Mouse (Mus musculus) heart, embryonic 12.5 days (tissue): ENCODE measurements at regions not wholly inside any gene's neighbourhood (a gene's known extent, or its start where the extent isn't known, plus 50 kb on each side); places are given as distances from the start of the nearest gene placed in this dataset.
"Not testable (repeated sequence)": the region's sequence is repeated elsewhere in the genome, so short reads cannot be mapped to it uniquely, and the experiment has no call there.

Experiments
- ATAC-seq: fragments of 200-750 bp; cut with Nextera tagmentation; 2 replicates; pipeline ENCODE4 v1.8.0; 2017; ENCODE audit warnings: moderate TSS enrichment, moderate library complexity; ENCODE audit not compliant: insufficient number of reproducible peaks, low FRiP score
- H3K27ac ChIP-seq: fragments of 300-500 bp; sonication (generic); 2 replicates; pipeline ENCODE4 v1.5.1; 2016; ENCODE audit warnings: mild to moderate bottlenecking, moderate library complexity; ENCODE audit not compliant: poor library complexity, severe bottlenecking
- H3K27me3 ChIP-seq: fragments of 300-500 bp; sonication (generic); replicated peaks from 2 replicates; pipeline ENCODE4 v1.6.1; 2016; ENCODE audit warnings: mild to moderate bottlenecking, moderate library complexity
- H3K36me3 ChIP-seq: fragments of 300-500 bp; sonication (generic); 2 replicates; pipeline ENCODE4 v1.6.1; 2016; ENCODE audit warnings: mild to moderate bottlenecking, moderate library complexity
- H3K4me1 ChIP-seq: fragments of 300-500 bp; sonication (generic); replicated peaks from 2 replicates; pipeline ENCODE4 v1.6.1; 2016; ENCODE audit warnings: mild to moderate bottlenecking
- H3K4me2 ChIP-seq: fragments of 300-500 bp; sonication (generic); 2 replicates; pipeline ENCODE4 v1.6.1; 2016; ENCODE audit warnings: mild to moderate bottlenecking, moderate library complexity
- H3K4me3 ChIP-seq: fragments of 300-500 bp; sonication (generic); 2 replicates; pipeline ENCODE4 v1.5.1; 2016; ENCODE audit warnings: mild to moderate bottlenecking
- H3K9ac ChIP-seq: fragments of 300-500 bp; sonication (generic); 2 replicates; pipeline ENCODE4 v1.6.1; 2016; ENCODE audit warnings: mild to moderate bottlenecking, moderate library complexity
- H3K9me3 ChIP-seq: fragments of 300-500 bp; sonication (generic); replicated peaks from 2 replicates; pipeline ENCODE4 v1.6.1; 2016; ENCODE audit warnings: mild to moderate bottlenecking, moderate library complexity
- WGBS: fragments of 180-500 bp; shearing (Covaris S2); methylation state at CpG from one replicate; pipeline ENCODE4 v1.1.7; 2016; 5-methylcytosine and 5-hydroxymethylcytosine counted together

DNA sequence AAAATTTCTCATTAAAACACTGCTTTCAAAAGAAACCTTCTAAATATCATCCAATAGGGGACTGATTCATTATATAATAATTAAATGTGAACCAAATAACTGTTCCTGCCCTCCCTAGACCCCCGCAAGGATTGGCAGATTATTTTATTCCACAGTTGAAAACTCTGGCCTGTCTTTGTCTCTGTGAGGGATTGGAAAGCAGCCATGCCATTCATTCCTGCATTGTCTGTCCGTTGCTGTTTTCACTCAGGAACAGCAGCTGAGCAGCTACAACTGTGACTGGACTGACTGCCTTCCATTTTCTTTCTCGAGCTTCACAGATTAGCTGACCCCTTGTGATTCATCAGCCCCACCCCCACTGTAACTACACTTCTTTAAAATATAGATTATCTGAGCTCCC lies 807.6 kb upstream of the Olfr1507 start:
- H3K9ac ChIP-seq, H3K36me3 ChIP-seq, H3K4me2 ChIP-seq, H3K27ac ChIP-seq, H3K9me3 ChIP-seq, H3K4me3 ChIP-seq, H3K4me1 ChIP-seq, ATAC-seq, H3K27me3 ChIP-seq: not testable (repeated sequence)
- no CpG with 5 or more reads among the region's 3 CpGs for WGBS

DNA sequence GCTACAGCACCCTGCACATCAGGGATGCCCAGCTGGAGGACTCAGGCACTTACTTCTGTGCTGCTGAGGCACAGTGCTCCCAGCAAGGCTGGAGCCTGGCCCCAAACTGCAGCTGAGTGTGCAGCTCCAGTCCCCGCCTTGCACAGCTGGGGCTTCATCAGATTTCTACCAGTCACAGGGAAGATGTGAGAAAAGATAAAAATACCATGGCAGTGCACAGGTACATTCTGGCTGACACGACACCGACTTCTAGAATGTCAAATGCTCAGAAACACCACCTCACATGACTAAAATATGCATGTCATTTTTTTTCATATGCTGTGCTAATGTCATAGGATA lies 806.9 kb upstream of the Olfr1507 start:
- not testable (repeated sequence) for H3K4me1 ChIP-seq, H3K4me3 ChIP-seq, H3K9ac ChIP-seq, H3K36me3 ChIP-seq, ATAC-seq, H3K9me3 ChIP-seq, H3K27ac ChIP-seq, H3K27me3 ChIP-seq, H3K4me2 ChIP-seq
- no CpG with 5 or more reads among the region's 3 CpGs for WGBS

DNA sequence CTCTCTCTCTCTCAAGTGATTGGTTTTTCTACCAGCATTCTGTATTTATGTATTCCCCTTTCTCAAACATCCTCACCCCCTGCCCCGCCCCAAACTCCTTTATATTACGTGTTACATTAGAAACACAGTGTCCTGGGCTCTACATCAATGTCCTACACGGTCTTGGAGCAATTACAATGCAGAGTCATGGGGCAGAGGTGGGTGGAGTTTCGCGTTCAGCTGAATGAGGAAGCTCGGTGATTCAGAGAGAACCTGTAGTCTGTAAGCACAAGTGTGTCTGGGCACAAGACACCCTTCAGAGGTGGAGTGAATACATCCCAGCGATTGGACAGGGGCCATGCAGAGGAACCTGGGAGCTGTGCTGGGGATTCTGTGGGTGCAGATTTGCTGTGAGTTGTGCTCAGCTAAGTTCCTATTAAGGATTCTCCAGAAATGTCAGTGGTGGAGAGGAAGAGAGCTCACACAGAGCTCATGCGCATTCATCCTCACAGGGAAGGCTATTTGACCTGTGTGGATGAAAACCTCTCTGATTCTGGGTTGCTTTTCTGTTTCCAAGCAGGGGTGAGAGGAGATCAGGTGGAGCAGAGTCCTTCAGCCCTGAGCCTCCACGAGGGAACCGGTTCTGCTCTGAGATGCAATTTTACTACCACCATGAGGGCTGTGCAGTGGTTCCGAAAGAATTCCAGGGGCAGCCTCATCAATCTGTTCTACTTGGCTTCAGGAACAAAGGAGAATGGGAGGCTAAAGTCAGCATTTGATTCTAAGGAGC lies 806.4 kb upstream of the Olfr1507 start:
- WGBS = 67% methylated on average over 1 of the region's 11 CpGs
- H3K9ac ChIP-seq, H3K36me3 ChIP-seq, H3K27ac ChIP-seq, H3K4me2 ChIP-seq, ATAC-seq, H3K9me3 ChIP-seq, H3K4me1 ChIP-seq, H3K27me3 ChIP-seq, H3K4me3 ChIP-seq: not testable (repeated sequence)

DNA sequence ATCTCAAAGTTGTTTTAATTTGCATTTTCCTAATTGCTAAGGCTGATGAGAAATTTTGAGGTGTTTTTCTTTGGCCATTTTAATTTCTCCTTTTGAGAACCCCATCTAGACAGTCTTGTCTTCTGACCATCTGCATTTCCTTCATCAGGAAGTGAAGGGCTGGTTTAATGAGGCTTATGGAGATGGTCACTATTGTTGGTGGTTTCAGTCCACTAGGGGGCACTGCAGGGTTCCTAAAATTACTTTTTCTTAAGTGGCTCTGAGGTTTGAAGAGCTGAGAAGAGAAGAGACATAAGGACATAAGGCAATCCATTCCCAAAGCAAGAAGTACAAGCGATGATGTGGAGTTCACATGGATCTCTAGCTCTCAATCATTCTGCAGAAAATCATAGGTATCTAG lies 805.6 kb upstream of the Olfr1507 start:
- not testable (repeated sequence) for H3K4me2 ChIP-seq, H3K27ac ChIP-seq, H3K9ac ChIP-seq, H3K4me3 ChIP-seq, ATAC-seq, H3K36me3 ChIP-seq, H3K27me3 ChIP-seq, H3K9me3 ChIP-seq, H3K4me1 ChIP-seq
- 61% methylated on average over 1 of the region's 1 CpGs for WGBS

DNA sequence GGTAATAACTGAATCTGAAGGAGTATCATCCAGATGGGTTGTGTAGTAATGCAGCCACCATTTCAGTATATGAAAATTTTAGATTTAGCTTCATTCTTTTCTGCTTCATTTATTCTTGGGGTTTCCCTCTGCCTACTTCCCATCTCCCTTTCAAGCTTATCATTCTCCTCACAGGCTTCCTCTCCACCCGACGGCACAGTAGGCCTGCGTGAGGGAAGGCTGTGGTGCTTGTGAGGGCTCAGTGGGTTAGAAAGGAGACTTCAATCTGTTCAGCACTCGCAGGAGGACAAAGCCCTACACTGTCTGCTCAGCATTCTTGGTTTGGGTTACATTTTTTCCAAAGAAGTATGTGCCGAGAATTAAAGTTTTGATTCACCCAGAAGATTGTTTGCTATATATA lies 804.2 kb upstream of the Olfr1507 start:
- H3K9me3 ChIP-seq, H3K36me3 ChIP-seq, H3K27me3 ChIP-seq, H3K4me1 ChIP-seq, H3K4me2 ChIP-seq, H3K27ac ChIP-seq, H3K9ac ChIP-seq, ATAC-seq, H3K4me3 ChIP-seq: not testable (repeated sequence)
- WGBS = no CpG with 5 or more reads among the region's 5 CpGs

DNA sequence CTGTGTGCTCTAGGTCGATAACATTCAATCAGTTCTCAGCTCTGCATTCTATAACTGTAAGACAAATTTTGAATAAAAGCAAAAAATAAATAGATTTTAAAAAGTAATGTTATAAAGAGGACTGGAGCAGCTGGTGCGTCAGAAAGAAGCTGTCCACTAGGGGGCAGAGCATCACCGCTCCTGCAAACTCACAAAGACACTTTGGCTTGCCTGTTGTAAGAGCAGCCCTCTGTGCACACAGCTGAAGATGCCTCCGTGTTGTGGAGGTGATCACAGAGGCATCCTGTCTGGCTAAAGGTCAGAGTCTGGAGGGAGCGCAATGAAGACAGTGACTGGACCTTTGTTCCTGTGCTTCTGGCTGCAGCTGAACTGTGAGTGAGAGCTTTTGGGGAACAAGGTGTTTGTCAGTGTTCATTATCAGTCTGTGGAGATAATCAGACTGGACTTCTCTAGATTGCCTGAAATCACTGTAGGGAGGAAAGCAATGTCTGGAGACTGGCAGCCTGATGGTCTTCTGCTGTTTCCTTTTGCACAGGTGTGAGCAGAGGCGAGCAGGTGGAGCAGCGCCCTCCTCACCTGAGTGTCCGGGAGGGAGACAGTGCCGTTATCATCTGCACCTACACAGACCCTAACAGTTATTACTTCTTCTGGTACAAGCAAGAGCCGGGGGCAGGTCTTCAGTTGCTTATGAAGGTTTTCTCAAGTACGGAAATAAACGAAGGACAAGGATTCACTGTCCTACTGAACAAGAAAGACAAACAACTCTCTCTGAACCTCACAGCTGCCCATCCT lies 788.0 kb upstream of the Olfr1507 start:
- not testable (repeated sequence) for H3K27me3 ChIP-seq, H3K4me3 ChIP-seq, H3K4me1 ChIP-seq, H3K4me2 ChIP-seq, H3K9ac ChIP-seq, H3K36me3 ChIP-seq, H3K9me3 ChIP-seq, ATAC-seq, H3K27ac ChIP-seq
- WGBS = no CpG with 5 or more reads among the region's 12 CpGs

DNA sequence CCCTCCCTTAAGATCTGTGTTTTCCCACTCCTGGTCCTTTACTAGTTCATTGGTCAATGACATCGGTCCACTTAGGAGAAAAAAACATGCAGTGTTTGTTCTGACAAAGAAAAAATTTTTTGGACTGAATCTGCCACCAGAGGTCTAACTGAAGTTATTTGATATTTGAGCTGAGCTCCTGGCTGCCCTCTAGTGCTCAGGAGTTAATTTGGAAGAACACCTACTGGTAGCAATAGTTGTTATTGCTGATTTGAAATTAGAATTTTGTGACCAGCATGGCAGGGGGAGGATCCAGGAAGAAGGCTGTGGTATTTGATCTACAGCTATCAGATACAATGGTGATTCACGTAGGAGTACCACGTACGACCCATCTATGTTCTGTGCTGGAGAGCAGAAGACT lies 777.7 kb upstream of the Olfr1507 start:
- ATAC-seq, H3K4me2 ChIP-seq, H3K4me1 ChIP-seq, H3K27ac ChIP-seq, H3K9ac ChIP-seq, H3K36me3 ChIP-seq, H3K27me3 ChIP-seq, H3K9me3 ChIP-seq, H3K4me3 ChIP-seq: not testable (repeated sequence)
- WGBS = 77% methylated on average over 3 of the region's 4 CpGs

DNA sequence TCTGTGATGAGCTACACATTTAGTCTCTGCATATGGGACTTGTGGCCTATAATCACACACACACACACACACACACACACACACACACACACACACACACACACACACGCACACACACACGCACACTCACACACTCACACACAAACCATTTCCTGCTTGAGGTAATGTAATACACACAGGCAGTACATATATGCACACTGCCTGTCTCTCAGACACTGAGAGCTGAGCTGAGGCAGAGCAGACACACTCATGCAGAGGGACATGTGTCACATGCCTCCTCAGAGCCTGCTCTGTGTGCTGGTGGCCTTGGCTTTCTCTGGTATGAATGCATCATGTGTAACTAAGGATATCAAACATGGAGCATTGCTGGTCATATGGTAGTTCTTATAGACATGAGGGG lies 772.1 kb upstream of the Olfr1507 start:
- H3K4me1 ChIP-seq, H3K9ac ChIP-seq, H3K27ac ChIP-seq, H3K27me3 ChIP-seq, H3K4me3 ChIP-seq, H3K36me3 ChIP-seq, H3K4me2 ChIP-seq, ATAC-seq, H3K9me3 ChIP-seq: not testable (repeated sequence)
- WGBS = no CpG with 5 or more reads among the region's 2 CpGs

DNA sequence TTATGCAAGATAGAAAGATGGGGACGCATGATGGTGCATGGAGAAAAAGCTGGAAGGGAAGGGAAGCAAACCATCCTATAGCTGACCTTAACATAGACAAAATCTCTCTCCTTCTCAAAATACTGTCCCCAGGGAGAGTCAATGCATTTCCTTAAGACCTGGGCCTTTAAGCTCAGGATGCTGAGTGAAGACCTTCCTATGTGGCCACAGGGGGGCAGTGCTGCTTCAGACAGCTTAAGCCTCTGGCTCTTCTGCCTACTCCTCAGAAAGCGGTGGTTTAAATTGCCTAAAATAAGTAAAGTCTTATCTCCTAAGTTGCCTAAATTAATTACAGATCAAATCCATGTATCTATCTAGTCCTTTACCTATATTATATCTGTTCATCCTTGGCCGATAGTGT lies 760.4 kb upstream of the Olfr1507 start:
- H3K27ac ChIP-seq, H3K9ac ChIP-seq, H3K4me3 ChIP-seq, H3K4me1 ChIP-seq, H3K36me3 ChIP-seq, H3K9me3 ChIP-seq, H3K4me2 ChIP-seq, ATAC-seq, H3K27me3 ChIP-seq: not testable (repeated sequence)
- no CpG with 5 or more reads among the region's 3 CpGs for WGBS

DNA sequence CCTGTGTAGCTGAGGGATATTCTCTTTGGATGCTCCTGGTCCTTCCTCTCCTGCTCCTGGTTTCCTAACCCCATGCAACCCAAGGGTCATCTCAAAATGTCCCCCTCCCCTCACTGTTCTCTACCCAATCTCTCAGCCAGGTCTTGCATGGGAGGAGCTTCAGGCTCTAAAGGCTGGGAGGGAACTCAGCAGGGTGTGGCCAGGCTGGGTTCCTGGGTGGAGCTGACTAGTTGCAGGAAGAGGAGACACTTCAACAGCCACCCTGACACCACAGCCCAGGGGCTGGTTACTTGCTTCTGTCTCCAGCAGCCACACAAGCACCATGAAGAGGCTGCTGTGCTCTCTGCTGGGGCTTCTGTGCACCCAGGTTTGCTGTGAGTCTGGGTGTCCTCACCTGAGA lies 757.9 kb upstream of the Olfr1507 start:
- H3K36me3 ChIP-seq, ATAC-seq, H3K27me3 ChIP-seq, H3K4me3 ChIP-seq, H3K9ac ChIP-seq, H3K4me1 ChIP-seq, H3K9me3 ChIP-seq, H3K4me2 ChIP-seq, H3K27ac ChIP-seq: not testable (repeated sequence)

DNA sequence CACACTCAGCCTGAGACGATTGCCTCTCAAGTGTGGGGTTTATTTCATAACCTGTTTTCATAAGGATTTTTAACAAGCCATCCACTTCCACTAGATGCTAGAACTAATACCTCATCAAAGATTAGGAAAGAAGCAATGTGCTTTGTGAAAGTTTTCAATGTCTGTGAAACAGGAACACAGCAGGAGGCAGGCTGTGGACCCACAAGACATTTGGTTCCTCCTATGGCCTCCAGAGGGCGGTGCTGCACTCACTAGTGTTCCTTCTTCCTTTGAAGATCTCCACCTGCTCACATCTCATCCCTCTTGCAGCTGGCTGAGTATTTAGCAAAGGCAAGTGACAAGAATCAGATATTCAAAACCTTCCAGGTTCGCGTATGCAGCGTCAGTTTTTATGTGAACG lies 735.6 kb upstream of the Olfr1507 start:
- not testable (repeated sequence) for H3K36me3 ChIP-seq, H3K9me3 ChIP-seq, H3K4me1 ChIP-seq, H3K9ac ChIP-seq, H3K4me2 ChIP-seq, H3K4me3 ChIP-seq, H3K27ac ChIP-seq, H3K27me3 ChIP-seq, ATAC-seq
- WGBS = no CpG with 5 or more reads among the region's 6 CpGs

DNA sequence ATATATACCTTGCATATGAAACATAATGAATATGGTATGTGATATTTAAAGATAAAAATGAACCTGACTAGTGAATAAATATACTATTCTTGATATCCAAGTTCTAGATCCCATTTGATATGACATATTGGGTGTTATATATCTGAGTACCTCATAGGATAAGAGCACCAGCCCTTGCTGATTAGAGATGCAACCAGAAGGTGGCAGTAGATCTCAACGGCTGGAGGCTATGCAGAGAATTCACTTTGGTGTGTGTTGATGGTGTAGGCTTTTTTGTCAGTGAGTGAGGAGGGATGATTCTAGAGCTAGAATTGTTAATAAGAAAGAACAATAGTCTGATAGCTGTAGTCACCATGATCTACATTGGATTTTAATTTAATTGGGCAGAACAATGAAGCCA lies 729.2 kb upstream of the Olfr1507 start:
- H3K27ac ChIP-seq, H3K9ac ChIP-seq, H3K4me2 ChIP-seq, H3K4me3 ChIP-seq, H3K4me1 ChIP-seq, H3K9me3 ChIP-seq, H3K27me3 ChIP-seq, ATAC-seq, H3K36me3 ChIP-seq: not testable (repeated sequence)
- WGBS = no CpG with 5 or more reads among the region's 1 CpGs
